Mouse (Mus musculus) gastrocnemius, adult 18-20 months (tissue): ENCODE measurements around the gene Selenbp1. TPM values are rescaled to one million over a fixed set of nuclear protein-coding genes. Genes with fewer than 3 reads are reported as not detected.
"Not testable (repeated sequence)": the region's sequence is repeated elsewhere in the genome, so short reads cannot be mapped to it uniquely, and the experiment has no call there.

Experiments
- DNase-seq: peaks from one replicate; pipeline ENCODE4 v3.0.0; 2021; ENCODE audit warnings: low spot score
- total RNA-seq, 2 experiments: library from RNA; stranded (reverse); gene quantifications; 2 replicates each; pipeline ENCODE4 v1.2.3; 2021

Gene Selenbp1
- total RNA-seq, 2 experiments from 2014 or later, result 17.5 to 23.1 TPM

GRCm38 (mm10) chr3:94931427-94932082 is 1.3 kb upstream of the Selenbp1 start:
- DNase-seq, result not testable (repeated sequence)

- not testable (repeated sequence) for DNase-seq
Observed at GRCm38 (mm10) chr3:94932279-94932678, 577 bp upstream of the Selenbp1 start.

- not testable (repeated sequence) for DNase-seq
Observed at GRCm38 (mm10) chr3:94933604-94934003, 748 bp downstream of the Selenbp1 start.

GRCm38 (mm10) chr3:94934564-94934963 is 1.7 kb downstream of the Selenbp1 start:
- DNase-seq, result not testable (repeated sequence)

GRCm38 (mm10) chr3:94935332-94935731 is 2.5 kb downstream of the Selenbp1 start:
- DNase-seq, result peak; percentile 72

- DNase-seq, result not testable (repeated sequence)
Observed at GRCm38 (mm10) chr3:94936147-94936546, 3.3 kb downstream of the Selenbp1 start.

- DNase-seq, result not testable (repeated sequence)
Observed at GRCm38 (mm10) chr3:94937194-94937593, 4.3 kb downstream of the Selenbp1 start.

- not testable (repeated sequence) for DNase-seq
Observed at GRCm38 (mm10) chr3:94940033-94940432, 7.2 kb downstream of the Selenbp1 start.

GRCm38 (mm10) chr3:94942211-94942967 is 9.5 kb downstream of the Selenbp1 start:
- DNase-seq, result not testable (repeated sequence)

- DNase-seq, result not testable (repeated sequence)
Observed at GRCm38 (mm10) chr3:94943706-94944105, 10.8 kb downstream of the Selenbp1 start.

GRCm38 (mm10) chr3:94948066-94948614 is 15.3 kb downstream of the Selenbp1 start:
- no peak for DNase-seq

- no peak for DNase-seq
Observed at GRCm38 (mm10) chr3:94949645-94950044, 16.8 kb downstream of the Selenbp1 start.

GRCm38 (mm10) chr3:94952806-94953205 is 19.9 kb downstream of the Selenbp1 start:
- DNase-seq, result no peak

- DNase-seq, result no peak
Observed at GRCm38 (mm10) chr3:94953384-94953763, 20.5 kb downstream of the Selenbp1 start.

- DNase-seq, result peak; percentile 96
Observed at GRCm38 (mm10) chr3:94953764-94954616, 21.1 kb downstream of the Selenbp1 start, which contains the start of gene Rfx5. Gene Rfx5, plus strand, starts transcription at chr3:94954075.

- DNase-seq, result no peak
Observed at GRCm38 (mm10) chr3:94958295-94958694, 25.4 kb downstream of the Selenbp1 start.

GRCm38 (mm10) chr3:94959871-94960270 is 27.0 kb downstream of the Selenbp1 start:
- peak; percentile 31 for DNase-seq

GRCm38 (mm10) chr3:94960322-94960721 is 27.5 kb downstream of the Selenbp1 start:
- no peak for DNase-seq

GRCm38 (mm10) chr3:94964989-94965388 is 32.1 kb downstream of the Selenbp1 start:
- no peak for DNase-seq

GRCm38 (mm10) chr3:94965878-94966277 is 33.0 kb downstream of the Selenbp1 start:
- no peak for DNase-seq

GRCm38 (mm10) chr3:94972552-94972951 is 39.7 kb downstream of the Selenbp1 start:
- no peak for DNase-seq
